Mouse (Mus musculus) midbrain, embryonic 16.5 days (tissue): ENCODE data around the gene Hif3a. TPM values are rescaled to one million over a fixed set of nuclear protein-coding genes. Genes with fewer than 3 reads are reported as not detected.
A peak's percentile ranks its signal among the peaks of the same experiment; 100 is the strongest.
"Not testable (repeated sequence)": the region's sequence is repeated elsewhere in the genome, so short reads cannot be mapped to it uniquely, and the experiment has no call there.

ENCODE experiments used
- ATAC-seq: fragments of 200-750 bp; cut with Nextera tagmentation; 2 replicates; pipeline ENCODE4 v1.8.0; 2017; ENCODE audit warnings: moderate TSS enrichment
- H3K27ac ChIP-seq: fragments of 300-500 bp; sonication (generic); 2 replicates; pipeline ENCODE4 v1.5.1; 2014; ENCODE audit warnings: mild to moderate bottlenecking, low read length, mixed read lengths
- H3K27me3 ChIP-seq: fragments of 300-500 bp; sonication (generic); 2 replicates; pipeline ENCODE4 v1.6.1; 2014; ENCODE audit warnings: low read depth, low read length, mixed read lengths; ENCODE audit not compliant: control insufficient read depth, insufficient read depth
- H3K36me3 ChIP-seq: fragments of 300-500 bp; sonication (generic); 2 replicates; pipeline ENCODE4 v1.6.1; 2014; ENCODE audit warnings: mild to moderate bottlenecking, low read length, moderate library complexity, mixed read lengths; ENCODE audit not compliant: control insufficient read depth, insufficient read depth
- H3K4me1 ChIP-seq: fragments of 300-500 bp; sonication (generic); 2 replicates; pipeline ENCODE4 v1.6.1; 2014; ENCODE audit warnings: mild to moderate bottlenecking, low read length, mixed read lengths; ENCODE audit not compliant: control insufficient read depth, insufficient read depth
- H3K4me2 ChIP-seq: fragments of 300-500 bp; sonication (generic); 2 replicates; pipeline ENCODE4 v1.6.1; 2014; ENCODE audit warnings: mild to moderate bottlenecking, low read length, mixed read lengths
- H3K4me3 ChIP-seq: fragments of 300-500 bp; sonication (generic); 2 replicates; pipeline ENCODE4 v1.5.1; 2014; ENCODE audit warnings: low read depth, mild to moderate bottlenecking, low read length, moderate library complexity, mixed read lengths
- H3K9ac ChIP-seq: fragments of 300-500 bp; sonication (generic); 2 replicates; pipeline ENCODE4 v1.6.1; 2014; ENCODE audit warnings: low read depth, low read length, mixed read lengths
- H3K9me3 ChIP-seq: fragments of 300-500 bp; sonication (generic); replicated peaks from 2 replicates; pipeline ENCODE4 v1.6.1; 2014; ENCODE audit warnings: mild to moderate bottlenecking, low read length, mixed read lengths; ENCODE audit not compliant: control insufficient read depth, poor library complexity, severe bottlenecking
- WGBS: fragments of 180-500 bp; shearing (Covaris S2); extraction: QIAGEN DNeasy Blood & Tissue Kit; methylation state at CpG from one replicate; pipeline ENCODE4 v1.1.7; 2014; 5-methylcytosine and 5-hydroxymethylcytosine counted together
- polyA plus RNA-seq: library from polyadenylated mRNA; unstranded; fragments of >200 nt; fragmentation: Nextera tagmentation; extraction: Ambion mirVana; gene quantifications from 2 replicates; pipeline ENCODE4 v1.2.1, GENCODE M21; 2015

Hif3a gene
- 4.0 and 5.7 TPM in 2 replicates for polyA plus RNA-seq

DNA sequence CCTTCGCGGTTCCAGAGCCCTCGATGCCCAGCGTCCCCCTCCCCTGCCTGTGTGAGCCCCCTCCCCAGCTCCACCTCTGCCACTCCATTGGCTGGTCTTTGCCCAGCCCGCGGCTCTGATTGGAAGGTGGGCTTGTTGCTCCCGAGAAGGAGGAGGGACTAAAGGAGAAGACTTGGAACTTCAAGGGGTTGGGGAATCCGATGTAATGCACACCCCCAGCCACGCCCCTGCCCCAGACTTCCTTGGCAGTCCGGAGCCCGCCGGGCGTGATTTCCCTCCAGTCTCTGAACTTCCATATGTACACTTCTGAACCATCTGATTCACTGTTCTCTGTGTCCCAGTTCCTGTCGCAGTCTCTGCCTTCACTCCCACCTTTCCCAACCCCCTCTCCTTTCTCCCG, at the start of gene Hif3a:
Gene Hif3a, minus strand, starts transcription at position 39 of the 400 bp plus-strand sequence.
- Histone ChIP-seq H3K4me2 (peak within 1 kb of the TSS; percentile 51), H3K9ac (peak within 1 kb of the TSS; percentile 54), H3K36me3 (no peaks in the 10 kb centered on the region), H3K27ac (no peak within 1 kb of the TSS), H3K27me3 (peaks cover 4% of the 10 kb centered on the region; the same call in 1 of the 2 replicates), H3K9me3 (no peaks in the 10 kb centered on the region), H3K4me1 (peaks cover 9% of the 10 kb centered on the region), H3K4me3 (peak within 1 kb of the TSS; percentile 39)
- peak; percentile 90 for ATAC-seq
- WGBS, result under 1% methylated on average over 15 of the region's 15 CpGs

DNA sequence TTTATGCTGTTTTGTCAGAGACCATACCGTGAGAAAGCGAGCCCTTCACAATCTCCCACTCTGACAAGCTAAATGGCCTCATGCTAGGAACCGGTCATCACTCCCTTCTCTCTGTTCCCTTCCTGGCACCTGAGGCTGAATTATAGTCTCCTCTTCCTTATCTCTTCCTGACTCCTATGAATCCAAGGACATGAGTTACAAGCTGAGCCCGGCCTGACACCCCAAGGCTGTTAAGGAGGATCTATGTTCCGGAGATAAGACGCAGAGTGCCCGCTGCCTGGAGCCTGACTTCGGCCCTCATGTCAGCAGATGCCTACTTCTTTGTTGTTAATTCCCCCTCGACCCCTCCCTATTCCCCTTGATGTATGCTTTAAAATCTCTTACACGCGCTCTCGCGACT, 39.4 kb upstream of the Hif3a start:
- 90% methylated on average over 13 of the region's 13 CpGs for WGBS
- H3K9ac ChIP-seq, H3K4me2 ChIP-seq, H3K4me3 ChIP-seq, H3K4me1 ChIP-seq, H3K27ac ChIP-seq, H3K27me3 ChIP-seq, H3K36me3 ChIP-seq, H3K9me3 ChIP-seq, ATAC-seq: not testable (repeated sequence)

- H3K27ac ChIP-seq, result no peak overlapping the region
- H3K9me3 ChIP-seq, result no peaks in the 10 kb centered on the region
- H3K4me2 ChIP-seq, result no peak overlapping the region
- 4% methylated on average over 1 of the region's 1 CpGs for WGBS
- H3K4me3 ChIP-seq, result no peak overlapping the region
- H3K4me1 ChIP-seq, result no peaks in the 10 kb centered on the region
- H3K36me3 ChIP-seq, result no peaks in the 10 kb centered on the region
- no peaks in the 10 kb centered on the region for H3K27me3 ChIP-seq
- H3K9ac ChIP-seq, result no peak overlapping the region
- ATAC-seq, result no peak
Observed at GRCm38 (mm10) chr7:17091280-17091679, 29.1 kb upstream of the Hif3a start.

DNA sequence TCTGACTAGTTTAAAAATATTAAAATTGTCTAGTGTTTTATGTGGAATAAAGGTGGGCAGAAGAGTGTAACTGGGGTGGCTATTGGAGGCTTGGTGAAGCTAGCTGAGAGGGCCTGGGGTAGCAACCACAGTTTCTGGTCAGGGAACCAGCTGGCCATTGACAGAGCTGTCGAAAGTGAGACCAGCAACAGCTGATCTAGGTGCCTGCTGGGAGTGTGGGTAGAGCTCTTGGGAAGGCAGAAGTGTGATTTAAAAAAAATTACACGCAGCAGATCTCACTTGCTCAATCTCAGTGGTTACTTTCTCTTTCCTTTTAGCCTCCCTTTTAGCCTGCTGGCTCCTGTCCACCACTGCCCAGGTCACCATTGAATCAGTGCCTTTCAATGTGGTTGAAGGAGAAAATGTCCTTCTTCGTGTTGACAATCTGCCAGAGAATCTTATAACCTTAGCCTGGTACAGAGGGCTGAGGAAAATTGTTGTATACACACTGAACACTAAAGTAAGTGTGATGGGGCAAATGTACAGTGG, 27.9 kb upstream of the Hif3a start:
- Histone ChIP-seq H3K4me1 (no peaks in the 10 kb centered on the region), H3K9ac (no peak overlapping the region), H3K4me2 (no peak overlapping the region), H3K27ac (no peak overlapping the region), H3K9me3 (no peaks in the 10 kb centered on the region), H3K4me3 (no peak overlapping the region), H3K36me3 (no peaks in the 10 kb centered on the region), H3K27me3 (no peaks in the 10 kb centered on the region)
- ATAC-seq, result no peak
- WGBS, result 67% methylated on average over 3 of the region's 3 CpGs

GRCm38 (mm10) chr7:17087731-17088130, 25.5 kb upstream of the Hif3a start:
- Histone ChIP-seq H3K4me1 (no peaks in the 10 kb centered on the region), H3K4me3 (no peak overlapping the region), H3K9ac (no peak overlapping the region), H3K9me3 (no peaks in the 10 kb centered on the region), H3K36me3 (no peaks in the 10 kb centered on the region), H3K4me2 (no peak overlapping the region), H3K27me3 (no peaks in the 10 kb centered on the region), H3K27ac (no peak overlapping the region)
- ATAC-seq, result no peak
- 91% methylated on average over 3 of the region's 3 CpGs for WGBS

DNA sequence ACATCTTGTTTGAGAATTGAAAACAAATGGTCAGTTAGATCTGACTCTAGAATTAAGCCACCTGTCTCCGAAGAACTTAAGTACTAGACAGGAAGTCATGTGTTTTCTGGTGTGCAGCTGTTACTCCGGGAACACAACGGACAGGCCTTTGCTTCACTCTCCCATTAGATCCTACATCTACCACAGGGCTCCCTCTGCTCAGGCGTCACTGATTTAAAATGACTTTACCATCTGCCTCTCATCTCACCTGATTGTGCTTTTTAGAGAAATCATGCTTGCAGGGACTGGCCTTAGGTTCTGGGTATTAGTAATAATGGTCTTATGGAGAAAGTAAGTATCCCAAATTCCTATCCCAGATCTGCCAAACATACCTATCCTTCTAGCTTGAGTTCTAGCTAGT, 20.5 kb upstream of the Hif3a start:
- 0 out of 2 replicates have a peak, but pooled peaks cover 2% of the 10 kb centered on the region for H3K36me3 ChIP-seq
- no peaks in the 10 kb centered on the region for H3K27me3 ChIP-seq
- no peak overlapping the region for H3K9ac ChIP-seq
- no peak overlapping the region for H3K27ac ChIP-seq
- WGBS, result 88% methylated on average over 4 of the region's 4 CpGs
- no peak overlapping the region for H3K4me2 ChIP-seq
- no peaks in the 10 kb centered on the region for H3K4me1 ChIP-seq
- H3K4me3 ChIP-seq, result no peak overlapping the region
- ATAC-seq, result no peak
- H3K9me3 ChIP-seq, result no peaks in the 10 kb centered on the region

- Histone ChIP-seq H3K4me1 (peaks cover 3% of the 10 kb centered on the region; the same call in 1 of the 2 replicates), H3K9me3 (no peaks in the 10 kb centered on the region), H3K4me2 (no peak overlapping the region), H3K9ac (no peak overlapping the region), H3K36me3 (0 out of 2 replicates have a peak, but pooled peaks cover 2% of the 10 kb centered on the region), H3K4me3 (no peak overlapping the region), H3K27me3 (no peaks in the 10 kb centered on the region), H3K27ac (no peak overlapping the region)
- WGBS, result 72% methylated on average over 7 of the region's 7 CpGs
- no peak for ATAC-seq
Observed at GRCm38 (mm10) chr7:17078076-17078654, 15.9 kb upstream of the Hif3a start.

- 91% methylated on average over 1 of the region's 1 CpGs for WGBS
- no peak for ATAC-seq
- H3K27me3 ChIP-seq, result no peaks in the 10 kb centered on the region
Observed at GRCm38 (mm10) chr7:17076542-17076941, 14.3 kb upstream of the Hif3a start.

GRCm38 (mm10) chr7:17073904-17074615, 11.8 kb upstream of the Hif3a start, which contains the start of gene Psg16:
Psg16 (plus strand) TSS chr7:17074040.
- H3K27me3 ChIP-seq, result no peaks in the 10 kb centered on the region
- no peaks in the 10 kb centered on the region for H3K9me3 ChIP-seq
- peak; percentile 86 for ATAC-seq
- WGBS, result 63% methylated on average over 23 of the region's 23 CpGs
- peaks cover 3% of the 10 kb centered on the region; the same call in 1 of the 2 replicates for H3K4me1 ChIP-seq
- H3K4me3 ChIP-seq, result peak within 1 kb of the TSS; percentile 15
- H3K9ac ChIP-seq, result no peak within 1 kb of the TSS; the same call in 1 of the 2 replicates
- H3K27ac ChIP-seq, result no peak within 1 kb of the TSS
- H3K4me2 ChIP-seq, result peak within 1 kb of the TSS; percentile 35
- H3K36me3 ChIP-seq, result 0 out of 2 replicates have a peak, but pooled peaks cover 2% of the 10 kb centered on the region

More at GRCm38 (mm10) chr7:17076542-17076941, 14.3 kb upstream of the Hif3a start:
- Histone ChIP-seq H3K27ac (no peak overlapping the region), H3K9me3 (no peaks in the 10 kb centered on the region), H3K4me1 (peaks cover 3% of the 10 kb centered on the region; the same call in 1 of the 2 replicates), H3K36me3 (0 out of 2 replicates have a peak, but pooled peaks cover 2% of the 10 kb centered on the region), H3K4me2 (no peak overlapping the region), H3K4me3 (no peak overlapping the region), H3K9ac (no peak overlapping the region)
